Mouse (Mus musculus): ENCODE data around the gene Cyp4f18. TPM values are rescaled to one million over a fixed set of nuclear protein-coding genes. Genes with fewer than 3 reads are reported as not detected.
"Not testable (repeated sequence)": the region's sequence is repeated elsewhere in the genome, so short reads cannot be mapped to it uniquely, and the experiment has no call there.

The Cyp4f18 gene
- 0.88 and 0.92 TPM in 2 replicates for polyA plus RNA-seq (2015; fragmentation: Nextera tagmentation; extraction: Ambion mirVana)

DNA sequence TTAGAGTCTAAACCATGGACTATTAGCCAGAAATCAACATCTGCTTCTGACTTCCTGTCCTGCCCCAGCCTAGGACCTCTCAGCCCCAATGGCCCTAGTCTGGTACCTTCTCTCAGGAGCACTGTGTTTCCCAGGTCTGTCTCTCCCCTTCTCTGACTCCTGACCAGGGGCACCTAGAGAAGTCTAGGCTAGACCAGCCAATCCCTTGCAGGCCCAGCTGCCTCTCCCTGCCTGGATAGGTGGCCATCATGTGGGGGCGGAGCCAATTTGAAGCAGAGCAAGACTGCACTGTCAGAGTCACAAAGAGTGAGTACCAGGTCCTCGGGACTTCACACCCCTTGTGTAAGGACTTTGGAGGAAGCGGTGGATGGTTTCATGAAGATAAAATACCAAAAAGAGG lies at the start of gene Cyp4f18:
TSS of gene Cyp4f18 (minus strand) at position 154 of the 400 bp plus-strand sequence.
- no peaks in the 10 kb centered on the region for H3K36me3 ChIP-seq (ENCODE audit: control insufficient read depth, insufficient read depth, low read length)
- WGBS: 67% methylated on average over 3 of the region's 3 CpGs
- no peak within 1 kb of the TSS for H3K9ac ChIP-seq (ENCODE audit: low read depth, low read length)
- H3K27me3 ChIP-seq (replicated peaks; ENCODE audit: control insufficient read depth, insufficient read depth, low read length): no peaks in the 10 kb centered on the region
- H3K4me2 ChIP-seq (ENCODE audit: low read length): no peak within 1 kb of the TSS
- H3K27ac ChIP-seq (ENCODE audit: low read depth, low read length): no peak within 1 kb of the TSS
- no peaks in the 10 kb centered on the region for H3K9me3 ChIP-seq (ENCODE audit: control insufficient read depth, low read length)
- no peak for ATAC-seq
- H3K4me3 ChIP-seq (ENCODE audit: low read length): no peak within 1 kb of the TSS
- no peaks in the 10 kb centered on the region for H3K4me1 ChIP-seq (ENCODE audit: control insufficient read depth, insufficient read depth, low read depth, low read length)

- not testable (repeated sequence) for H3K4me1 ChIP-seq (ENCODE audit: control insufficient read depth, insufficient read depth, low read depth, low read length); H3K27me3 ChIP-seq (replicated peaks; ENCODE audit: control insufficient read depth, insufficient read depth, low read length); H3K9ac ChIP-seq (ENCODE audit: low read depth, low read length); H3K4me3 ChIP-seq (ENCODE audit: low read length); H3K36me3 ChIP-seq (ENCODE audit: control insufficient read depth, insufficient read depth, low read length); H3K27ac ChIP-seq (ENCODE audit: low read depth, low read length); ATAC-seq; H3K9me3 ChIP-seq (ENCODE audit: control insufficient read depth, low read length); H3K4me2 ChIP-seq (ENCODE audit: low read length)
- 93% methylated on average over 3 of the region's 4 CpGs for WGBS
These were observed 48.2 kb upstream of the Cyp4f18 start for GRCm38 (mm10) chr8:72057643-72058042.

GRCm38 (mm10) chr8:72054633-72055032 lies 45.2 kb upstream of the Cyp4f18 start:
- H3K27ac ChIP-seq (ENCODE audit: low read depth, low read length); H3K36me3 ChIP-seq (ENCODE audit: control insufficient read depth, insufficient read depth, low read length); H3K27me3 ChIP-seq (replicated peaks; ENCODE audit: control insufficient read depth, insufficient read depth, low read length); H3K9ac ChIP-seq (ENCODE audit: low read depth, low read length); H3K4me3 ChIP-seq (ENCODE audit: low read length); ATAC-seq; H3K4me2 ChIP-seq (ENCODE audit: low read length); H3K9me3 ChIP-seq (ENCODE audit: control insufficient read depth, low read length); H3K4me1 ChIP-seq (ENCODE audit: control insufficient read depth, insufficient read depth, low read depth, low read length): not testable (repeated sequence)

DNA sequence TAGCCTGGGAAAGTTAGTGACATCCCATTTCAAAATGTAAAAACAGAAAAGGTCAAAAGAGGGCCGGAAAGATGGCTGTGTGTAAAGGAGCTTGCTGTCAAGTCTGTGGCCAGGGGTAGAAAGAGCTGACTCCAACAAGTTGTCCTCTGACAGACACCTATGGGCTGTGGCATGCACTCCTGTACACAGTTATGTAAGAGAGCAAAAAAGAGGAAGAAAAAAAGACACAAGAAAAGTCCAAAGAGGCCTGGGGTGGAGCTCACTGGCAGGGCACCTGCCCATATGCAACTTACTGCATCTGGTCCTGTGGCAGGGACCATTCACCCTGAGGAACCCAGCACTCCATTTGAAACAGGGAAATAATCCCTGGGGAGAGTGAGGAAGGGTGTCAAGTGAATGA lies 33.1 kb upstream of the Cyp4f18 start:
- 92% methylated on average over 1 of the region's 1 CpGs for WGBS
- H3K4me3 ChIP-seq (ENCODE audit: low read length): no peak overlapping the region
- no peaks in the 10 kb centered on the region for H3K9me3 ChIP-seq (ENCODE audit: control insufficient read depth, low read length)
- H3K27me3 ChIP-seq (replicated peaks; ENCODE audit: control insufficient read depth, insufficient read depth, low read length): no peaks in the 10 kb centered on the region
- H3K9ac ChIP-seq (ENCODE audit: low read depth, low read length): no peak overlapping the region
- no peaks in the 10 kb centered on the region for H3K36me3 ChIP-seq (ENCODE audit: control insufficient read depth, insufficient read depth, low read length)
- H3K27ac ChIP-seq (ENCODE audit: low read depth, low read length): no peak overlapping the region
- H3K4me1 ChIP-seq (ENCODE audit: control insufficient read depth, insufficient read depth, low read depth, low read length): no peaks in the 10 kb centered on the region
- H3K4me2 ChIP-seq (ENCODE audit: low read length): no peak overlapping the region
- ATAC-seq: no peak

- not testable (repeated sequence) for H3K4me3 ChIP-seq (ENCODE audit: low read length); H3K27ac ChIP-seq (ENCODE audit: low read depth, low read length); ATAC-seq; H3K9ac ChIP-seq (ENCODE audit: low read depth, low read length); H3K9me3 ChIP-seq (ENCODE audit: control insufficient read depth, low read length); H3K36me3 ChIP-seq (ENCODE audit: control insufficient read depth, insufficient read depth, low read length); H3K27me3 ChIP-seq (replicated peaks; ENCODE audit: control insufficient read depth, insufficient read depth, low read length); H3K4me2 ChIP-seq (ENCODE audit: low read length); H3K4me1 ChIP-seq (ENCODE audit: control insufficient read depth, insufficient read depth, low read depth, low read length)
- WGBS: 81% methylated on average over 4 of the region's 4 CpGs
These were observed 31.5 kb upstream of the Cyp4f18 start, which contains the start of gene Olfr372 for GRCm38 (mm10) chr8:72040918-72041317. Gene Olfr372, plus strand, starts transcription at chr8:72041218.

DNA sequence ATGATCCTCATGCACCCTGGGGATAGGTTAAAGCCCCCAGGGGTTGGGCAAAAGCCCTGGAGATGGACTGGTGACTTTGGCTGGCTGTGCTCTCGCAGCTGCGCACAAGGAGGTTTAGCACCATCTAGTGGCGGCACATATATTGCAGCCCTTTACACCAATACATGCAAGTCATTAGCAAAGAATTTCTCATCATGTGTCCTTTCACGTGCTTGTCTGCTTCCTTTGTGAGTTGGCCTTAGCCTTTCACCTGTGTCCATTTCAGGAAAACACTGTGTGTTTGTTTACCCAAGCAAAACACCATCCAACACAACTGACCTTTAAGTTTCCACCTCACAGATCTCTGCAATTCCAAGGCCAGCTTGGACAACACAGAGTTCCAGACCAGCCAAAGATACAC lies 23.5 kb upstream of the Cyp4f18 start:
- not testable (repeated sequence) for ATAC-seq; H3K27ac ChIP-seq (ENCODE audit: low read depth, low read length); H3K27me3 ChIP-seq (replicated peaks; ENCODE audit: control insufficient read depth, insufficient read depth, low read length); H3K4me3 ChIP-seq (ENCODE audit: low read length); H3K4me1 ChIP-seq (ENCODE audit: control insufficient read depth, insufficient read depth, low read depth, low read length); H3K4me2 ChIP-seq (ENCODE audit: low read length); H3K36me3 ChIP-seq (ENCODE audit: control insufficient read depth, insufficient read depth, low read length); H3K9ac ChIP-seq (ENCODE audit: low read depth, low read length); H3K9me3 ChIP-seq (ENCODE audit: control insufficient read depth, low read length)
- WGBS: 37% methylated on average over 4 of the region's 4 CpGs

- H3K27me3 ChIP-seq (replicated peaks; ENCODE audit: control insufficient read depth, insufficient read depth, low read length); H3K36me3 ChIP-seq (ENCODE audit: control insufficient read depth, insufficient read depth, low read length); H3K9ac ChIP-seq (ENCODE audit: low read depth, low read length); H3K4me1 ChIP-seq (ENCODE audit: control insufficient read depth, insufficient read depth, low read depth, low read length); H3K9me3 ChIP-seq (ENCODE audit: control insufficient read depth, low read length); H3K4me3 ChIP-seq (ENCODE audit: low read length); H3K4me2 ChIP-seq (ENCODE audit: low read length); ATAC-seq; H3K27ac ChIP-seq (ENCODE audit: low read depth, low read length): not testable (repeated sequence)
- WGBS: 23% methylated on average over 4 of the region's 9 CpGs
These were observed 15.5 kb upstream of the Cyp4f18 start for GRCm38 (mm10) chr8:72024886-72025285.

DNA sequence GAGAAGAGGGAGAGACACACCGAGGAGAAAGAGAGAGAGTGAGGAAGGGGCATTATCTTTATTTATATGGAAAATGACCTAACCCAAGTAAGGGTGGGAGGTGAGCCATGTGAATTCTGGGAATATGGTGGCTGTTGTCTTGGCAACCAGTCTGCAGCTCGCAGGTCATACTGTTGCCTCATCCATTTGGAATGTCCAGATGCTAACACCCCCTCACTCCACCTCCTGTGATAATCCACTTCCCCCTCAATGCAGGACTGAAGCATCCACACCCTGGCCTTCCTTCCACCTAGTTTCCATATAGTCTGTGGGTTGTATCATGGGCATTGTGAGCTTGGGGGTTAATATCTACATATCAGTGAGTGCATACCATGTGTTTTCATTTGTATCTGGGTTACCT lies 10.4 kb upstream of the Cyp4f18 start:
- Histone ChIP-seq H3K4me1 (ENCODE audit: control insufficient read depth, insufficient read depth, low read depth, low read length) (no peaks in the 10 kb centered on the region), H3K4me2 (ENCODE audit: low read length) (no peak overlapping the region), H3K4me3 (ENCODE audit: low read length) (no peak overlapping the region), H3K27ac (ENCODE audit: low read depth, low read length) (no peak overlapping the region), H3K9ac (ENCODE audit: low read depth, low read length) (no peak overlapping the region), H3K27me3 (replicated peaks; ENCODE audit: control insufficient read depth, insufficient read depth, low read length) (no peaks in the 10 kb centered on the region), H3K9me3 (ENCODE audit: control insufficient read depth, low read length) (no peaks in the 10 kb centered on the region), H3K36me3 (ENCODE audit: control insufficient read depth, insufficient read depth, low read length) (no peaks in the 10 kb centered on the region)
- 68% methylated on average over 2 of the region's 2 CpGs for WGBS
- ATAC-seq: no peak

- not testable (repeated sequence) for H3K4me2 ChIP-seq (ENCODE audit: low read length); H3K27me3 ChIP-seq (replicated peaks; ENCODE audit: control insufficient read depth, insufficient read depth, low read length); H3K9ac ChIP-seq (ENCODE audit: low read depth, low read length); H3K9me3 ChIP-seq (ENCODE audit: control insufficient read depth, low read length); ATAC-seq; H3K4me1 ChIP-seq (ENCODE audit: control insufficient read depth, insufficient read depth, low read depth, low read length); H3K4me3 ChIP-seq (ENCODE audit: low read length); H3K27ac ChIP-seq (ENCODE audit: low read depth, low read length); H3K36me3 ChIP-seq (ENCODE audit: control insufficient read depth, insufficient read depth, low read length)
- WGBS: 82% methylated on average over 1 of the region's 1 CpGs
These were observed 9.6 kb upstream of the Cyp4f18 start for GRCm38 (mm10) chr8:72019022-72019421.

DNA sequence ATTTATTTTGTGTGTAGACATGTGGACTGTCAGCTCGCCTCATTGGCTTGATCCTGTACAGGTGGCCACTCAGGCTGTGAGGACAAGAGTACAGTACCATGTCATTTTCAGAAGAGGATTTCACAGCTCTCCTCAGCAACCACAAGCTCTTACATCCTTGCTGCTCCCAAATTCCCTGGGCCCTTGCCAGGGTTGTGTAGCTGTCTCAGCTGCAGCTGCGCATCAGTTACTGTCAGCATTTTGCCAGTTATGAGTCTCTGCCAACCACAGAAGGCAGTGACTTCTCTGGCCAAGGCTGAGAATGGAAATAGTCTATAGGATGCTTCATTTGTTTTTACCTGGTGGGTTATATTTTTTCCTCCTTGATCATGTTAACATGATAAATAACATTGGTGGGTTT lies 8.7 kb upstream of the Cyp4f18 start:
- Histone ChIP-seq H3K4me3 (ENCODE audit: low read length) (no peak overlapping the region), H3K36me3 (ENCODE audit: control insufficient read depth, insufficient read depth, low read length) (no peaks in the 10 kb centered on the region), H3K27ac (ENCODE audit: low read depth, low read length) (no peak overlapping the region), H3K27me3 (replicated peaks; ENCODE audit: control insufficient read depth, insufficient read depth, low read length) (no peaks in the 10 kb centered on the region), H3K4me2 (ENCODE audit: low read length) (no peak overlapping the region), H3K9me3 (ENCODE audit: control insufficient read depth, low read length) (no peaks in the 10 kb centered on the region), H3K9ac (ENCODE audit: low read depth, low read length) (no peak overlapping the region), H3K4me1 (ENCODE audit: control insufficient read depth, insufficient read depth, low read depth, low read length) (no peaks in the 10 kb centered on the region)
- WGBS: 64% methylated on average over 2 of the region's 2 CpGs
- no peak for ATAC-seq
